Mouse (Mus musculus) forebrain, embryonic 10.5 days (tissue): ENCODE data around the gene Wdr74. TPM values are rescaled to one million over a fixed set of nuclear protein-coding genes. Genes with fewer than 3 reads are reported as not detected.

Source experiments
- DNase-seq: peaks from one replicate; pipeline ENCODE4 v3.0.0-alpha.2; 2017; ENCODE audit warnings: low spot score; ENCODE audit errors: extremely low spot score
- H3K27ac ChIP-seq: fragments of 300-500 bp; sonication (generic); 2 replicates; pipeline ENCODE4 v1.5.1; 2016; ENCODE audit warnings: mild to moderate bottlenecking
- H3K27me3 ChIP-seq: fragments of 300-500 bp; sonication (generic); 2 replicates; pipeline ENCODE4 v1.6.1; 2016; ENCODE audit warnings: mild to moderate bottlenecking; ENCODE audit not compliant: poor library complexity, severe bottlenecking
- H3K36me3 ChIP-seq: fragments of 300-500 bp; sonication (generic); replicated peaks from 2 replicates; pipeline ENCODE4 v1.6.1; 2016; ENCODE audit warnings: mild to moderate bottlenecking, moderate library complexity
- H3K4me1 ChIP-seq: fragments of 300-500 bp; sonication (generic); 2 replicates; pipeline ENCODE4 v1.6.1; 2016
- H3K4me3 ChIP-seq: fragments of 300-500 bp; sonication (generic); 2 replicates; pipeline ENCODE4 v1.5.1; 2016; ENCODE audit warnings: mild to moderate bottlenecking, moderate library complexity
- H3K9me3 ChIP-seq: fragments of 300-500 bp; sonication (generic); 2 replicates; pipeline ENCODE4 v1.6.1; 2016; ENCODE audit warnings: mild to moderate bottlenecking, moderate library complexity
- WGBS: fragments of 180-500 bp; shearing (Covaris S2); methylation state at CpG from one replicate; pipeline ENCODE4 v1.1.7; 2016; 5-methylcytosine and 5-hydroxymethylcytosine counted together
- polyA plus RNA-seq: library from polyadenylated mRNA; unstranded; fragments of >200 nt; fragmentation: Nextera tagmentation; extraction: Ambion mirVana; gene quantifications from 2 replicates; pipeline ENCODE4 v1.2.1, GENCODE M21; 2016

Wdr74 gene
- polyA plus RNA-seq, 1 experiment from 2014 or later = 126 TPM

- no peaks in the 10 kb centered on the region for H3K27me3 ChIP-seq
- H3K27ac ChIP-seq = no peak overlapping the region
- no peaks in the 10 kb centered on the region for H3K9me3 ChIP-seq
- H3K4me1 ChIP-seq = peaks cover 44% of the 10 kb centered on the region
- 89% methylated on average over 6 of the region's 6 CpGs for WGBS
- H3K36me3 ChIP-seq = peaks cover 62% of the 10 kb centered on the region
- H3K4me3 ChIP-seq = no peak overlapping the region; the same call in 1 of the 2 replicates
- no peak for DNase-seq
These were observed 4.0 kb downstream of the Wdr74 start for GRCm38 (mm10) chr19:8739646-8740045.

- Histone ChIP-seq H3K36me3 (peaks cover 72% of the 10 kb centered on the region), H3K27me3 (no peaks in the 10 kb centered on the region), H3K4me3 (peak within 1 kb of the TSS; percentile 82), H3K4me1 (peaks cover 38% of the 10 kb centered on the region), H3K9me3 (no peaks in the 10 kb centered on the region), H3K27ac (peak within 1 kb of the TSS; percentile 89)
- no peak for DNase-seq
- WGBS = 73% methylated on average over 14 of the region's 14 CpGs
These were observed 5.0 kb downstream of the Wdr74 start, which contains the start of gene 1700092M07Rik for GRCm38 (mm10) chr19:8740603-8741002. 1700092M07Rik (plus strand) TSS chr19:8740718.

GRCm38 (mm10) chr19:8741243-8741869 lies 5.7 kb downstream of the Wdr74 start, which contains the start of gene Stx5a:
Stx5a (plus strand) TSS chr19:8741413.
- Histone ChIP-seq H3K4me1 (peaks cover 38% of the 10 kb centered on the region), H3K36me3 (peaks cover 79% of the 10 kb centered on the region), H3K9me3 (no peaks in the 10 kb centered on the region), H3K27ac (peak within 1 kb of the TSS; percentile 89), H3K4me3 (peak within 1 kb of the TSS; percentile 82), H3K27me3 (no peaks in the 10 kb centered on the region)
- peak; percentile 95 for DNase-seq
- under 1% methylated on average over 36 of the region's 36 CpGs for WGBS

- H3K27ac ChIP-seq = peak overlapping the region; percentile 89
- peaks cover 31% of the 10 kb centered on the region for H3K4me1 ChIP-seq
- H3K9me3 ChIP-seq = no peaks in the 10 kb centered on the region
- H3K36me3 ChIP-seq = peaks cover 86% of the 10 kb centered on the region
- 23% methylated on average over 14 of the region's 14 CpGs for WGBS
- H3K27me3 ChIP-seq = no peaks in the 10 kb centered on the region
- DNase-seq = no peak
- peak overlapping the region; percentile 82 for H3K4me3 ChIP-seq
These were observed 6.5 kb downstream of the Wdr74 start for GRCm38 (mm10) chr19:8742176-8742575.

- Histone ChIP-seq H3K4me3 (no peak overlapping the region), H3K9me3 (no peaks in the 10 kb centered on the region), H3K36me3 (peaks cover 86% of the 10 kb centered on the region), H3K27me3 (no peaks in the 10 kb centered on the region), H3K27ac (no peak overlapping the region), H3K4me1 (peaks cover 22% of the 10 kb centered on the region)
- WGBS = 91% methylated on average over 1 of the region's 1 CpGs
- DNase-seq = no peak
These were observed 9.8 kb downstream of the Wdr74 start for GRCm38 (mm10) chr19:8745382-8745781.

GRCm38 (mm10) chr19:8747368-8747767 lies 11.7 kb downstream of the Wdr74 start:
- H3K27ac ChIP-seq = no peak overlapping the region
- no peaks in the 10 kb centered on the region for H3K27me3 ChIP-seq
- H3K36me3 ChIP-seq = peaks cover 96% of the 10 kb centered on the region
- H3K4me1 ChIP-seq = peaks cover 9% of the 10 kb centered on the region
- no peak overlapping the region for H3K4me3 ChIP-seq
- WGBS = 75% methylated on average over 2 of the region's 2 CpGs
- DNase-seq = no peak
- no peaks in the 10 kb centered on the region for H3K9me3 ChIP-seq

GRCm38 (mm10) chr19:8755652-8756051 lies 20.0 kb downstream of the Wdr74 start:
- DNase-seq = no peak
- no peaks in the 10 kb centered on the region for H3K9me3 ChIP-seq
- WGBS = 93% methylated on average over 3 of the region's 3 CpGs
- H3K36me3 ChIP-seq = peaks cover 61% of the 10 kb centered on the region
- peak overlapping the region; percentile 99 for H3K4me3 ChIP-seq
- no peaks in the 10 kb centered on the region for H3K27me3 ChIP-seq
- H3K4me1 ChIP-seq = peaks cover 31% of the 10 kb centered on the region
- H3K27ac ChIP-seq = no peak overlapping the region

GRCm38 (mm10) chr19:8756635-8757387 lies 21.2 kb downstream of the Wdr74 start, which contains the start of gene Nxf1:
Nxf1 (plus strand) TSS chr19:8757073.
- H3K4me1 ChIP-seq = peaks cover 31% of the 10 kb centered on the region
- no peaks in the 10 kb centered on the region for H3K9me3 ChIP-seq
- peak within 1 kb of the TSS; percentile 95 for H3K27ac ChIP-seq
- no peaks in the 10 kb centered on the region for H3K27me3 ChIP-seq
- DNase-seq = peak; percentile 90
- WGBS = 1% methylated on average over 75 of the region's 75 CpGs
- H3K4me3 ChIP-seq = peak within 1 kb of the TSS; percentile 99
- peaks cover 62% of the 10 kb centered on the region for H3K36me3 ChIP-seq

GRCm38 (mm10) chr19:8757471-8757998 lies 21.9 kb downstream of the Wdr74 start:
- DNase-seq = no peak
- Histone ChIP-seq H3K4me1 (peaks cover 31% of the 10 kb centered on the region), H3K4me3 (peak overlapping the region; percentile 99), H3K36me3 (peaks cover 62% of the 10 kb centered on the region), H3K9me3 (no peaks in the 10 kb centered on the region), H3K27me3 (no peaks in the 10 kb centered on the region), H3K27ac (peak overlapping the region; percentile 95)
- 10% methylated on average over 14 of the region's 14 CpGs for WGBS

GRCm38 (mm10) chr19:8758899-8759298 lies 23.3 kb downstream of the Wdr74 start:
- Histone ChIP-seq H3K36me3 (peaks cover 62% of the 10 kb centered on the region), H3K4me3 (peak overlapping the region; percentile 99; the same call in 1 of the 2 replicates), H3K27ac (no peak overlapping the region), H3K27me3 (no peaks in the 10 kb centered on the region), H3K4me1 (peaks cover 31% of the 10 kb centered on the region), H3K9me3 (no peaks in the 10 kb centered on the region)
- no peak for DNase-seq
- 90% methylated on average over 2 of the region's 2 CpGs for WGBS

GRCm38 (mm10) chr19:8760757-8761156 lies 25.1 kb downstream of the Wdr74 start:
- Histone ChIP-seq H3K9me3 (peaks cover 14% of the 10 kb centered on the region), H3K27ac (no peak overlapping the region), H3K27me3 (no peaks in the 10 kb centered on the region), H3K4me1 (peaks cover 24% of the 10 kb centered on the region), H3K4me3 (no peak overlapping the region), H3K36me3 (peaks cover 62% of the 10 kb centered on the region)
- no peak for DNase-seq
- WGBS = 87% methylated on average over 2 of the region's 2 CpGs

GRCm38 (mm10) chr19:8763276-8763675 lies 27.6 kb downstream of the Wdr74 start:
- H3K27ac ChIP-seq = no peak overlapping the region
- peaks cover 16% of the 10 kb centered on the region for H3K9me3 ChIP-seq
- no peak for DNase-seq
- peaks cover 85% of the 10 kb centered on the region for H3K36me3 ChIP-seq
- 96% methylated on average over 4 of the region's 4 CpGs for WGBS
- no peak overlapping the region for H3K4me3 ChIP-seq
- H3K4me1 ChIP-seq = peaks cover 7% of the 10 kb centered on the region
- H3K27me3 ChIP-seq = no peaks in the 10 kb centered on the region

GRCm38 (mm10) chr19:8765562-8765961 lies 29.9 kb downstream of the Wdr74 start:
- peaks cover 4% of the 10 kb centered on the region for H3K4me1 ChIP-seq
- H3K4me3 ChIP-seq = no peak overlapping the region; the same call in 1 of the 2 replicates
- WGBS = 93% methylated on average over 9 of the region's 9 CpGs
- H3K27ac ChIP-seq = no peak overlapping the region
- no peaks in the 10 kb centered on the region for H3K27me3 ChIP-seq
- DNase-seq = no peak
- peaks cover 16% of the 10 kb centered on the region for H3K9me3 ChIP-seq
- H3K36me3 ChIP-seq = peaks cover 100% of the 10 kb centered on the region
